Mouse (Mus musculus) heart, embryonic 11.5 days (tissue): Measurements from ENCODE around the gene Nphp3. TPM values are rescaled to one million over a fixed set of nuclear protein-coding genes. Genes with fewer than 3 reads are reported as not detected.
A peak's percentile ranks its signal among the peaks of the same experiment; 100 is the strongest.

Experiments used
- ATAC-seq: fragments of 200-750 bp; cut with Nextera tagmentation; replicated peaks from 2 replicates; pipeline ENCODE4 v1.8.0; 2017; ENCODE audit warnings: moderate library complexity; ENCODE audit not compliant: insufficient number of reproducible peaks, low FRiP score, low TSS enrichment
- H3K27ac ChIP-seq: fragments of 300-500 bp; sonication (generic); 2 replicates; pipeline ENCODE4 v1.5.1; 2014; ENCODE audit warnings: mild to moderate bottlenecking, low read depth, low read length
- H3K27me3 ChIP-seq: fragments of 300-500 bp; sonication (generic); 2 replicates; pipeline ENCODE4 v1.6.1; 2014; ENCODE audit warnings: mild to moderate bottlenecking, low read length, mixed read lengths; ENCODE audit not compliant: control insufficient read depth, insufficient read depth
- H3K36me3 ChIP-seq: fragments of 300-500 bp; sonication (generic); 2 replicates; pipeline ENCODE4 v1.6.1; 2014; ENCODE audit warnings: mild to moderate bottlenecking, low read length, moderate library complexity, mixed read lengths; ENCODE audit not compliant: control insufficient read depth, insufficient read depth
- H3K4me1 ChIP-seq: fragments of 300-500 bp; sonication (generic); 2 replicates; pipeline ENCODE4 v1.6.1; 2014; ENCODE audit warnings: low read length; ENCODE audit not compliant: control insufficient read depth, insufficient read depth
- H3K4me2 ChIP-seq: fragments of 300-500 bp; sonication (generic); 2 replicates; pipeline ENCODE4 v1.6.1; 2014; ENCODE audit warnings: mild to moderate bottlenecking, moderate library complexity
- H3K4me3 ChIP-seq: fragments of 300-500 bp; sonication (generic); 2 replicates; pipeline ENCODE4 v1.5.1; 2014; ENCODE audit warnings: low read depth, low read length
- H3K9ac ChIP-seq: fragments of 300-500 bp; sonication (generic); 2 replicates; pipeline ENCODE4 v1.6.1; 2014; ENCODE audit warnings: mild to moderate bottlenecking, low read depth, low read length, moderate library complexity
- H3K9me3 ChIP-seq: fragments of 300-500 bp; sonication (generic); replicated peaks from 2 replicates; pipeline ENCODE4 v1.6.1; 2016; ENCODE audit warnings: low read length; ENCODE audit not compliant: control insufficient read depth
- WGBS: fragments of 180-500 bp; shearing (Covaris S2); extraction: QIAGEN DNeasy Blood & Tissue Kit; methylation state at CpG from one replicate; pipeline ENCODE4 v1.1.7; 2014; ENCODE audit not compliant: insufficient replicate concordance; 5-methylcytosine and 5-hydroxymethylcytosine counted together
- polyA plus RNA-seq: library from polyadenylated mRNA; unstranded; fragments of >200 nt; fragmentation: Nextera tagmentation; extraction: Ambion mirVana; gene quantifications from 2 replicates; pipeline ENCODE4 v1.2.1, GENCODE M21; 2014

The Nphp3 gene
- polyA plus RNA-seq, 1 experiment from 2014 or later: 5.0 TPM

DNA sequence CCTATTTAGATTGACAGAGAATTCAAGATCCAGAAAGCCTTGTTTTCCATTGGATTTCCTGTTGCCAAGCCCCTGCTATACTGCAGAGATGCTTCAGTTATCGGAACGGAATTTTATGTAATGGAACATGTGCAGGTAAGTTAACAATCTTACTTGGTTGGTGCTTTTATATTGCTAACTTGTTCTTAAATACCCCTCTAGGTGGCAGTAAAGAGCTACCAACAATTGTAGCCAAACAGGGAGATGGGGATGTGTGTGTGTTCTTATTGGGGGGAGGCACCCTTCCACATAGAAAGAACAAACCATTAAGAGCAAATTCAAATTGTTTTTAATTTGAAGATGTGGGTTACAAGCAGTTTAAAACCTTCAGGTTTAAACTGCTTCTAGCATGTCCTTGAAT, 73.5 kb downstream of the Nphp3 start:
- Histone ChIP-seq H3K4me1 (no peaks in the 10 kb centered on the region), H3K4me3 (no peak overlapping the region), H3K9me3 (no peaks in the 10 kb centered on the region), H3K36me3 (no peaks in the 10 kb centered on the region), H3K27ac (no peak overlapping the region), H3K4me2 (no peak overlapping the region), H3K27me3 (no peaks in the 10 kb centered on the region), H3K9ac (no peak overlapping the region)
- WGBS: 68% methylated on average over 2 of the region's 2 CpGs
- no peak for ATAC-seq

DNA sequence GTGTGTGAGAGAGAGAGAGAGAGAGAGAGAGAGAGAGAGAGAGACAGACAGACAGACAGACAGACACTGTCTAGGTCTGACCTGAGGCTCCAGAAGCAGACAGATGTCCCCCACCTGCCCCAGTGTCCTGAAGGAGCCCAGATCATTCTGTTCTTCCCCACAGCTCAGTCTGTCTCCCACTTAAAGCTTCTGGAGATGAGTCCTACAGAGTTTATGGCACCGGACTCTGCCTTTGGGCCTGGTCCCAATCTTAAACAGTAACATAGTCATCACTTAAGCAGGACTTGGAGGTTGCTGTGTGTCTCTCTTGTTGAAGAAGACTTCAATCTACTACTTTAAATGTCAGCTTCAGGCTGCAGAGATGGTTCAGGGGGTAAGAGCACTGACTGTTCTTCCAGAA, 76.4 kb downstream of the Nphp3 start:
- Histone ChIP-seq H3K9me3 (no peaks in the 10 kb centered on the region), H3K36me3 (no peaks in the 10 kb centered on the region), H3K27ac (no peak overlapping the region), H3K27me3 (no peaks in the 10 kb centered on the region), H3K4me1 (no peaks in the 10 kb centered on the region), H3K4me3 (no peak overlapping the region), H3K9ac (no peak overlapping the region), H3K4me2 (no peak overlapping the region)
- 96% methylated on average over 1 of the region's 1 CpGs for WGBS
- ATAC-seq: no peak

DNA sequence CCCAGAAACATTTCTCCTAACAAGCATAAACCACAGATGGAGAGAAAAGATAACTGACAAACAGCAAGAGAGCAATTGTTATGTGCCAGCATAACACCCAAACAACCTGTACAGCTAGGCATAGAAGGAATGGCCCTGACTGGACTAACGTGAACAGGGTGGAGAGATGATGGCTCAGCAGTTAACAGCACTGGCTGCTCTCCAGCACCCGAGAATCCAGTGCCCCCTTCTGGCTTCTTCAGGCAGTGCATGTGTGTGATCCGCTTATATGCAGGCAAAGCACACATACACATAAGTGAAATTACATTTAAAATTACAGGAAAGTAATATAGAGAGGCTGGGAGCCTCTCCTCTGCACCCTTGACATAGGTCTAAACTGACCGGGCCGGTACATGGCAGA, 77.0 kb downstream of the Nphp3 start:
- WGBS: 56% methylated on average over 5 of the region's 5 CpGs
- no peak for ATAC-seq
- no peak overlapping the region for H3K9ac ChIP-seq
- no peaks in the 10 kb centered on the region for H3K4me1 ChIP-seq
- no peak overlapping the region for H3K4me3 ChIP-seq
- H3K36me3 ChIP-seq: no peaks in the 10 kb centered on the region
- no peaks in the 10 kb centered on the region for H3K9me3 ChIP-seq
- no peak overlapping the region for H3K4me2 ChIP-seq
- H3K27me3 ChIP-seq: no peaks in the 10 kb centered on the region
- H3K27ac ChIP-seq: no peak overlapping the region

DNA sequence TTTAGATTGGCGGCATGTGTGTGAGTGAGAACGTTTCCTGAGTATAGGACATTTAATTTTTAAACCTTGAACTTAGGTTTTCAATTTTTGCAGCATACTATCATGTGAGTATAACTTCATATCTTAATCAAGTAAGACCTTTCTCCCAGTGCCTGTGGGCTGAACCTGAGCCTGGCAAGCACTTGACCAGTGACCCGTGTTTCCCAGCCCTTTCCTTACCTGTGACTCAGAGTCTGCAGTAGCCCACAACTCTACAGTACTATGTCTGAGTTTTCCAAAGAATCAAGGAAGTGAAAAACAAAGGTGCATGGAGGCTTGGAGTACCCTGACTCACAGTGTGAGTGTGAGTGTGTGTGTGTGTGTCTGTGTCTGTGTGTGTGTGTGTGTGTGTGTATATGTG, 77.7 kb downstream of the Nphp3 start:
- 71% methylated on average over 3 of the region's 3 CpGs for WGBS
- H3K27me3 ChIP-seq: no peaks in the 10 kb centered on the region
- ATAC-seq: no peak
- no peak overlapping the region for H3K4me2 ChIP-seq
- H3K27ac ChIP-seq: no peak overlapping the region
- no peaks in the 10 kb centered on the region for H3K9me3 ChIP-seq
- H3K36me3 ChIP-seq: no peaks in the 10 kb centered on the region
- no peak overlapping the region for H3K4me3 ChIP-seq
- H3K9ac ChIP-seq: no peak overlapping the region
- no peaks in the 10 kb centered on the region for H3K4me1 ChIP-seq

DNA sequence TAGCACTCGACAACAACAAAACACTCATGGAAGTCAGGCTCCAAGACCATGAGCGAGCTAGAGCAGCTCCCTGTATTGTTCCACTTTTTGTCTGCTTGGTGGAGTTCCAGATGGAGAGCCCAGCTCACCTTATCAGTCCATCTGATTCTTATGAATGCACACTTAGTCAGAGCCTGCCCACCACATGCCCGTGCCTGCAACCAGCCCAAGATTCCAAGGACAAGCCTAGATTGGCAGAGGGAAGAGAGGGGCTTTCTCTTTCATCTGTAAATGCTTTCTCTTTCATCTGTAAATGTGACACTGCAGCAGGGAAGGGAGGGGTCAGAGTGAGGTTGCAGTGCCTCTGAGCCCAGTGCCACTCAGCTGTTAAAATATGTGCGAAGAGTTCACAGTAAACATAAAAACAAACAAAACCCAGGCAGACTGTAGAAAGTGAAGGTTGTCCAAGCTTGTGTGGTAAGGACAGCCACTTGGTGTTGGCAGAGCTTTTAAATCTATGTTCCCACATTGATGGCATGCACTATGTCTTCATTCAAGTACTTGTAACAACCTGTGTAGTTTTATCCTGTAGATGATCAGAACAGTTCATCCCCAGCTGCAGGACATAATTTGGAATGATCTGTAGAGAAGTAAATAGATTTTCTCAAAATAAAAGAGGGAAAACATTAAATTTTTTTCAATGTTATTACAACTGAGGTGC, 83.5 kb downstream of the Nphp3 start:
- no peak overlapping the region for H3K9ac ChIP-seq
- no peaks in the 10 kb centered on the region for H3K9me3 ChIP-seq
- 64% methylated on average over 4 of the region's 4 CpGs for WGBS
- no peak for ATAC-seq
- no peak overlapping the region for H3K4me3 ChIP-seq
- no peaks in the 10 kb centered on the region for H3K27me3 ChIP-seq
- no peaks in the 10 kb centered on the region for H3K36me3 ChIP-seq
- no peaks in the 10 kb centered on the region for H3K4me1 ChIP-seq
- H3K4me2 ChIP-seq: no peak overlapping the region
- H3K27ac ChIP-seq: no peak overlapping the region

DNA sequence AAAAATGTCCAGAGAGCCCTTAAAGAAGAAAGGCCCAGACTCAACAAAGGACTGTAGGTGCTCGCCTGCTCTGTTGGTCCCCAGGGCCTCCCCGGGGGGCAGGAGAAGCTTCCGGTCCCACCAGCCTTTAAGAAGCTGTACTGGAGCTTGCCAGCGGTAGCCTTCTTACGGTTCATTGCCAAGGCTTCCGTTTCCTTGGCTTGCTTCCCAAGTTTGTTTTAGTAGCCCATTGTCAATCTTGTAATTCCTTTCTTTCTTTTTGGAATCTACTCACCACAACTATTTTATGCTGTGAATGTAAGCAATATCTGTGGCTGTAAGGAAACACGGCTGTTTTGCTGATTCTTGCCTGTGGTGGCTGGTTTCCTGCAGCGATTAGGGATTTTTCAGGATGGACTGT, 86.2 kb downstream of the Nphp3 start:
- ATAC-seq: no peak
- H3K9me3 ChIP-seq: no peaks in the 10 kb centered on the region
- H3K4me3 ChIP-seq: no peak overlapping the region
- H3K27ac ChIP-seq: peak overlapping the region; percentile 46
- WGBS: 76% methylated on average over 8 of the region's 8 CpGs
- H3K9ac ChIP-seq: no peak overlapping the region
- no peaks in the 10 kb centered on the region for H3K36me3 ChIP-seq
- no peaks in the 10 kb centered on the region for H3K27me3 ChIP-seq
- no peak overlapping the region for H3K4me2 ChIP-seq
- no peaks in the 10 kb centered on the region for H3K4me1 ChIP-seq

DNA sequence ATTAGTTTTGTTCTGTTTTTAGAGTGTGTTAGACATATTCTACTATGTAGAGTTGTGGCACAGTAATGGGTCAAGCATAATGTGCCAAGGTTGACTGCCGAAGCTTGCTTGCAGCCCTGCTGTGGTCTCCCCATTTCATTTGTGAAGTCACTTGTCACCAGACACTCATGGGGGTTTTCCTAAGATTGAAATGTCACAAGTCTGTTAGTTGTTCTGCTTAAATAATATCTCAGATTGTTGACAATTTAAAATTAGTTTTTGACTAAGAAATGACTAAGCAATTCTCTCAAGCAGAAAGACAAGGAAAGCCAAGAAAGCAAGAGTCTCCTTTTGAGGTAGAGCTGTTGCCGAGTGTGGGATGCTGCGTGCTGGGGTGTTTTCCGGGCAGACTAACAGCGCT, 90.6 kb downstream of the Nphp3 start:
- Histone ChIP-seq H3K9me3 (no peaks in the 10 kb centered on the region), H3K4me3 (no peak overlapping the region), H3K27ac (no peak overlapping the region), H3K36me3 (no peaks in the 10 kb centered on the region), H3K4me2 (no peak overlapping the region), H3K9ac (no peak overlapping the region), H3K27me3 (no peaks in the 10 kb centered on the region), H3K4me1 (no peaks in the 10 kb centered on the region)
- ATAC-seq: no peak
- 90% methylated on average over 5 of the region's 5 CpGs for WGBS

Other genes starting within 250 kb of the Nphp3 start
- 107 and 108 TPM in 2 replicates for gene Tmem108, start 240.7 kb upstream of the Nphp3 start, polyA plus RNA-seq
- not detected in 2 replicates for gene Gm28305, start 38.1 kb downstream of the Nphp3 start, polyA plus RNA-seq
- 42.5 and 49.4 TPM in 2 replicates for gene Uba5, start 60.6 kb downstream of the Nphp3 start, polyA plus RNA-seq
- gene Acad11, start 60.8 kb downstream of the Nphp3 start, polyA plus RNA-seq: 8.6 and 13.7 TPM in 2 replicates
- 0.31 and 0.48 TPM in 2 replicates for gene Ackr4, start 124.4 kb downstream of the Nphp3 start, polyA plus RNA-seq